Mouse (Mus musculus): ENCODE results near the gene Anp32b.

- TF ChIP-seq CTCF (IDR thresholded peaks at IDR 0.05; ENCODE audit: control insufficient read depth, insufficient read depth, low read length) (no peak), POLR2A (IDR thresholded peaks at IDR 0.05; ENCODE audit: borderline replicate concordance, control insufficient read depth, low read depth, low read length) (no peak)
Measured at GRCm38 (mm10) chr4:46450020-46450518, 633 bp upstream of the Anp32b start.
